Mouse (Mus musculus) layer of hippocampus, postnatal 14 days (tissue): ENCODE measurements at regions not wholly inside any gene's neighbourhood (a gene's known extent, or its start where the extent isn't known, plus 50 kb on each side); places are given as distances from the start of the nearest gene placed in this dataset.
"Not testable (repeated sequence)": the region's sequence is repeated elsewhere in the genome, so short reads cannot be mapped to it uniquely, and the experiment has no call there.

ENCODE experiments used
- DNase-seq, 2 experiments: peaks; one replicate each; pipeline ENCODE4 v3.0.0; 2021 to 2022; ENCODE audit warnings: low spot score in 2 of 2, mixed read lengths in 1 of 2

DNA sequence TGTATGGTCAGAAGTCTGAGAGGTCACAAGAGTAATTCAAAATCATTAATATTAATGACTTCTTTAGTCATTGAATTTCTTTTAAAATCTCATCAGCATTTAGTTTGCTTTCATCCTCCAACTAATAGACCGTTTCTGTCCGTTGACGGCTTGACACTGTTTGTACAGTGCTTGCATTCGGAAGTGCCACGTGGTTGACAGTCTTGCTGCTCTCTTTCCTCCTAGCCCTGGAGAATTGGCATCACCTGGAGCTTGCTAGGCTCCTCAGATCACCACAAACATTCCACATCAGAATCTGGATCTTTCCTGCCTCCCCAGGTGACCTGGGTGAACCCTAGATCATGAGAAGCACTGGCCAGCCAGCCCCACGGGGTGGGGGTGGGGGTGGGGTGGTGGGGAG, 192.3 kb upstream of the Ccdc54 start:
- no peak for DNase-seq

DNA sequence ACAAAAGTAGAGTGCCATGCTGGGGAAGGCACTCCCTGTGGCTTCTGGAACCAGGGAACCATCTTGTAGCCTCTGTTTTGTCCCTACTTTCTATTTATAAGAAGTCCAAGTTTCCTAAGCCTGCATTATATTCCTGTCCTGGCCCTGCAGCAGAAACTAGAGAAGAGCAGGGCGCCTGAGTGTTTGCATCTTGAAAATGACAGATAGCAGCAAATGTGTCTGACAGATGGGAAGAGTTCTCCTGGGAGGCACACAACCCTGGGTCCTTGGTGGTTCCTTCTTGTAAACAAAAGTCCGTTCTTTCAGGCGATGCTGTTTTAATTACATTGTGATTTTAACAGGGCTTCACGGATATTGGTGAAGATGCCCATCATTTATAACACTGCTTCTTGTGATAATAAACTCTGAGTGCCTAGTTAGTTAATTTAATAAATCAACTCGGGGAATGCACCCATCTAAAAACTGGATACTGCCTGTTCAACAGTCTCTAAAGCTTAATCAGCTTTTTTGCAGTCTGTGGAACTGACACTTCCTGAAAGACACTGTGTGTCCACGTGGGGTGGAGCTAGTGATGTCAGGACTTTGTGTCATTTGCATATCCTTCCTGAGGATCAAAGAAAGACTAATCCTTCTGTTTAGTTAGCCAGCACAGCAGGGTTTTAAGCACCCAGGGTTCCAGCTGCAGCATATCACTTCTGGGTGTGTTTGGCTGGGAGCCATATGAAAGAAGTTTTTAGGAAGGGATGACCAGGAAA, 188.3 kb upstream of the Ccdc54 start:
- no peak for DNase-seq

DNA sequence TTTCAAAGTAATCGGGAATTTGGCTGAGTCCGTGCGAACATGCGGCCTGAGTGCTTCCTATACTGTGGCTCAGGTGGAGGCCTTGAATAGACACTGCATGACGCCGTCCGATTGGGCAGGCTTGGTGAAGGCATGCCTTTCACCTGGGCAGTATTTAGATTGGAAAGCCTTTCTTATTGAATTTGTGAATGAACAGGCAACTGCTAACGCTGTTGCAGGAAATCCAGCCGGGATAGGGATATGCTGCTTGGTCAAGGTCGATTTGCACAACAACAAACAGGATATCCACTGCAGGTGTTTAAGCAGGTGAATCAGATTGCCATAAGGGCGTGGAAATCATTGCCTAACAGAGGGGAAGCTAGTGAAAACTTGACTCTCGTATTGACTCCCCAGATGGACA, 183.7 kb upstream of the Ccdc54 start:
- DNase-seq, result not testable (repeated sequence)

DNA sequence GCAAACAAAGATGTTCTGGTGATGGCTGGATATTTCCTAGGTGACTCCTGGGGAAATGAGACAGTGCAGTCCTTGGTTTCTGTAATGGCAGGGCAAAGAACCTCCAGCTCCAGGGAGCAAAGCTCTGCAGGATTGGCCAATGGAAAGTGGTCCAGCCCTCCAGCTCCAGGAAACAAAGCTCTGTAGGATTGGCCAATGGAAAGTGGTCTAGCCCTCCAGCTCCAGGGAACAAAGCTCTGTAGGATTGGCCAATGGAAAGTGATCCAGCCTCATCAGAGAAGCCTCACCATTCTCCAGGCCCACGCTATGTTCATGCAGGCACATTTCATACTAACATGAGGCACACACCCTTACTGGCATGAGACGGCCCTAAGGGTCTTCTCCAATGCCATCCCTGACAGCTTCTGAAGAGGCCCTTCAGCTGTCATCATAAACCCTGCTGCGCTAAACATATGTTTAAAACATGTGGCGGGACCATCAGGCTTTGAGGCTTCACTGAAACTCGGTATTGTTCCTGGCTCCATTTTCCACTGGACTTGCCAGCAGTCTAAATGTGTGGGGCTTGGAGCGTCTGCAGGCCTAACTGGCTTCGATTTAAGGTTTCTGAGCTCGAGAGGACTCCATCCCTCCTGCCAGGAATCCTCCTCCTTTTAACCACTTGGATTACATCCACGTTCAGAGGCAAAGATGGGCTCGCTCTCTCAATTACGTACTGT, 175.3 kb upstream of the Ccdc54 start:
- peak; percentile 29 to 67 for DNase-seq

DNA sequence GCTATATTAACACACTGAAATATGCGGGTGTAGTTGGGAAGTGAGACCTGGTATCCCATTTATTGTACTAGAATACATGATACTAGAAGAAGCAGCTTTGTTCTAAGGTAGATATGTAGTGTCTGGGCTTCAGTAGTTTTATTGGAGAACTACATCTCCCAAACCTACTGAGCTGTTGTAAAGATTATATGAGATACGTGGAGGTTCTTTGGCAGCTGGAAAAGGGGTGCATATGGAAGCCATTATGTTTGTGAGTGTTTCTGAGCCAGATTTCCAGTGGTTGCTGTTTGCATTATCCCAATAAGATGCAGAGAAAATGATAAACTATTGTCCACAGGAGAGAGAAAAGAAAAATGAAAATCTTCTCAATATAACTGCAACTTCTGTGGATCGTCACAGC, 171.1 kb upstream of the Ccdc54 start:
- DNase-seq, result no peak

DNA sequence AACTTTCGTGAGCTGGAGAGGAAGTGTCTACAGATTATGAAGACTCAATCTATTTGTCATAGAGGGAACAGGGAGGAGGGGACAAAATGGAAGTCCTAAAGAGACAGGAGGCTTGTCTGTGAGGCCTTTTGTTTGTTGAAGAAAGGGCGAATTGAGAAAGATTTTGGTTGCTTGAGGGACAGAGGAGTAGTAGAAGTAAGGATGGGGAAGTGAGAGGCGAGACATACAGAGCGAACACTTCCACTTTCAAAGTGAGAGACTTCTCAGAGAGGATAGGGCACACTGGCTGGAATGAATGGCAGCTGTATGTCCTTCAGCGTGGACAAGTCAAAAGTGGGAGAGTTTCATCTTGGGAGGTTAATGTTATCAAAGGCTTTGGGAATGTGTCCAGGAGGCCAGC, 169.0 kb upstream of the Ccdc54 start:
- DNase-seq, result no peak

DNA sequence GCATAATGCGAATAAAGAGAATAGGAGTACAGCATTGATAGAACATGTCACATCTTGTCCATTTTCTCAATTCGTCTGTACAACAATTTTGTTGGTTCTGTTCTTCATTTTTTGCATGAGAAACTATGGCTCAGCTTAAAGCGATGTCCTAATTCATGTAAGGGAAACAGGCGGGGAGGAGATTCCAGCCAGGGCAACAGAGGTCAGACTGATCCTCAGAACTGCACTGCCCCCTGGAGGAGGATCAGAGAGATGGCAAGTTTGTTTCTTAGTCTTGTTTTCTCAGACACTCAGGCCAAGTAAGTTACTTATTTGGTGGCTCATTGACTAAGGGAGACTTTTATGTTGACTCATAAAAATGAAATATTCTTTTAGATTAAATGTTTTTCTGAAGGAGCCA, 165.7 kb upstream of the Ccdc54 start:
- no peak for DNase-seq

DNA sequence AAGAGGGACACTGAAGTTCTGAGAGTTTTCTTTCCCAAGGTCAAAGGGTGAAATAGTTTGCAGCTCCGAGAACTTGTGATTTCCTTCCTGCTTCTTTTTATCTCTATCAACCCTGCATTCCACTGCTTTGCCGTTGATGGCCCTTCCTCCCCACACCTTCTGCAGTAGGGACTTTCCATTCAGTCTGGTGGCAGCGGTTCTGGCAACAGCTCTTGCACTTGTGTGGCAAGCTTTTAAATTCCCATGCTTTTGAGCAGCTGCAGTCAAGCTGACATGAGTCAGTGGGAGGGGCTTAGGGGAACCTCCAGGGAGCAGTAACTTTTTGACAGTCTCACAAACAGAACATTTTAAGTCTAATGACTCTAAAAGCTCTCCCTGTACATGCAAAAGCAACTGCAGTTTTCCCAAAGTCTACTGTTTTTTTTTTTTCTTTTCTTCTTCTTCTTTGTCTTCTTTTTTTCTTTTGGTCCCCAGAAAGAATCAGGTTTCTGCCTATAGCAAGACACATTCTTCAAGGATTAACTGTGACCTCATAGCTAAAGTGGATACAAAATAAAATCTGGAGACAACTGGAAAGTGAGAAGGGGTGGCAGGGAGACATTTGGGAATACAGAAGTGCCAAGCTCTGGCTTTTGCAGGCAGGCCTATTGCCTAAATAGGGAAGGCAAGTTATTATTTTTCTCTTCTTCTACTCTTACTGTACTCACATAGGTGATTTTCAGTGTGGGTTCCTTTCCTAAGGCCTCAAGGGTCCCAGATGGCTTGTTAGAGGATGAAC, 162.8 kb upstream of the Ccdc54 start:
- no peak for DNase-seq

DNA sequence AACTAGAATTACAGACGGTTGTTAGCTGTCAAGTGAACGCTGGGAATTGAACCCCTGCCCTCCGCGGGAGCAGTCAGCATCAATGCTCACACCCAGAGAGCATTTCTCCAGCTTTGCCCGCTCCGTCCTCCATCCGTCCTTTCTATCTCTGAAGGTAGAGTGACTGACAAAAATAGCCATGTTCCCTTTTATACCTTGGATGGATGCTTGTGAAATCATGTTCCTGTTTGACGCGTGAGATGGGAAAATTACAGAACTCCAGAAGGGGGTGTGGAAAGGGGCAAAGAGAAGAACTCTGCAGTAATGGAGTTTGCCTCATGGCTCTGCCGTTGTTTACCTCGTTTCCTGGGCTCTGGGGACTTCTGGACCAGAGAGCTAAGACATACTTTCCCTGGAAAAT, 162.1 kb upstream of the Ccdc54 start:
- no peak for DNase-seq

DNA sequence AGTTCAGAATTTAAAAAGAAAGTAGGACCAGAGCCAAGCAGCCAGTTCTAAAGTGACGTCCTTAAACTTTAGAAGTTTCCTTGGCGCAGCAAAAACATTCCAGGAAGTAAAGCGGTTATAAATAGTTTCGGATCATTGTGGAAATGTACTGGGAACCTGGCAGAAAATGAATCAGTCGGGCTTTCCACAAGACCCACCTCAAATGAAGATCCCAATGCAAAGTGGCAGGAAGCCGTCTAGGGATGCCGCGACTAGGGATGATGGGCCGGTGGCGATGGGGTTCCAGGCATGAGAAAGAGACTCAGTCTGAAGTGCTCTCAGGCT, 161.3 kb upstream of the Ccdc54 start:
- no peak for DNase-seq

DNA sequence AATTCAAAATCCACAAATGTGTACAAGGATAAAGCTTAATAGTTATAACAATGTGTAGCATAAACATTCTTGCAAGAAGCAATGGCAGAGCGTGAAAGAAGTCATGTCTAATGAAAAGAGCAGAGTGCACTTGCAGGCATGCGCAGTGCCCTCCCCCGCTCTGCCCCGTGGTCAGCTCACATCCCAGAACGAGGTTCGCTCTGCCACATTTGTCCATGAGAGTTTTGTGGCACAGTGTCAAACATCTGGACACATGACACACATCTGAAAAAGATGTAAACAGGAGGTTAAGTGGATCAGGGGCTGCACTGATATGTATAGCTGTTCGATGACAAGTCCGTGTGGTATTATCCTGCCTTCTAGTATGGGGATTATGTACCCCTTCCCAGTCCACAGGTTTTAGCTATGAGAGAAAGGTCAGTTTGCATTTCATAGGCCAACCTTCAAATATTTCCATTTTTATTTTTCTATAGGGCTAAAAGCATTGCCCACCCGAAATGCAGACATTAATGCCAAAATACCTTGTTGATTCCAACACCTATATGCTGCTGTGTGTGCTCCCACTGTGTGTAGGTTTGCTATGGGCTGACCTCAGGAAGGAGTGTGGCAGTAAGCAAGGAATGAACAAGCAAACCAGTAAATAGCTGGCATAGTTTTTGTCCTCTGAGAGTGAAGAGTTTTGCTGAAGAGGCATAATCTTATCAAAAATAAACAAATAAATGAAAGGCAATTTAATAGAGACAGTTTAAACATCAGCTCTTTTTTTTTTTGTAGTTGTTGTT, 160.7 kb upstream of the Ccdc54 start:
- DNase-seq, result no peak

DNA sequence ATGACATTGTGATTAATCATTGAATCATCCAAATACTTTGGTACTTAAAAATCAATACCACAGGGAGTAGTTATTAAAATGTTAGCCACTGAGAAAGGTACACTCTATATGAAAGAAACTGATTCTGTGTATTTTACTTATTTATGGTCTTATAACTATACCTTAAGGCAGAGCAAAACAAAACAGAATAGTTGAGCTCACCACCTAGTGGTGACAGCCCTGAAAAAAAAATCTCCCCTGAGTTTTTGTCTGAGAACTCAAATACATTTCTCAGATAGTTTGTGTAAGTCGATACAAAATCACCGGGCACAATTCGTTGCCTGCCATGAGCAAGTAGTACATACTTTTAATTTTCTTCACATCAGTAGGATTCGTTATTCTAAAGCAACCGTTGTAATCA, 156.7 kb upstream of the Ccdc54 start:
- no peak for DNase-seq

DNA sequence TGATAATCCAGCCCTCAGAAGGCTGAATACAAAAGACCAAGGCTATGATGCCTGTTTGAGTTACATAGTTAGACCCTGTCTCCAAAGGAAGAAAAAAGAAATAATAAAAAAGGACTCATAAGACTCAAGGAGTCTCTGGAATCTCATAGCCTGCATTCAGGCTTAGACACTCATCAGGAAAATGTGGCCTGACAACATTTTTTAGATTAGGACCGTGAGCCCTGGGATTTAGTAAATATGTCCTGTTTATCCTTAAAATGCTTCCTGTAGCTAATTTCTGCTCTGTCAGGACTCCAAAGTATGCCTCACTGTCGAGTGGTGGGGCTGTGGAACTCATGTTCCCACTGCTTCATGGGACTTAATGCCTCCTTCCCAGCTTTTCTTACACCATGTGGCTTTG, 154.8 kb upstream of the Ccdc54 start:
- DNase-seq, result no peak

DNA sequence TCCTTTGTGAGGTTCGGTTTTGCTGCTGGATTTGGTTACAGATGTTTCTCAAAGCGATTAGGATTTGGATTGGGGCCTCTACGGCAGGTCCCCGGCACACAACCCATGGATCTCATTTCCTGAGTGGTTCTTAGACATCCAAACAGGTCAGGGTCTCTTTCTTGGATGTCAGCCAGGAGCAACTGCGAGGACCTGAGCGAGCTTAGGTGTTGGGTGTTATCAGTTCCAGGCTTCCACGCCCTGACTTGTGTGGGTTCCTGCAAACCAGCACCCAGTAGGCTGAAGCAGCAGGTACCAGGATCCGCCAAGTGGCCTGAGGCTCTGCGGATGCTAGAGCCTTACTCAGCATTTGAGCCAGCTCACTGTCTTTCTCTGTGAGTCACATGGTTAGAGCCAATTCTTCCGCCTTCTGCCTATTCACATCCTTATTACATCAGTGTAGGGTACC, 146.5 kb upstream of the Ccdc54 start:
- no peak for DNase-seq

DNA sequence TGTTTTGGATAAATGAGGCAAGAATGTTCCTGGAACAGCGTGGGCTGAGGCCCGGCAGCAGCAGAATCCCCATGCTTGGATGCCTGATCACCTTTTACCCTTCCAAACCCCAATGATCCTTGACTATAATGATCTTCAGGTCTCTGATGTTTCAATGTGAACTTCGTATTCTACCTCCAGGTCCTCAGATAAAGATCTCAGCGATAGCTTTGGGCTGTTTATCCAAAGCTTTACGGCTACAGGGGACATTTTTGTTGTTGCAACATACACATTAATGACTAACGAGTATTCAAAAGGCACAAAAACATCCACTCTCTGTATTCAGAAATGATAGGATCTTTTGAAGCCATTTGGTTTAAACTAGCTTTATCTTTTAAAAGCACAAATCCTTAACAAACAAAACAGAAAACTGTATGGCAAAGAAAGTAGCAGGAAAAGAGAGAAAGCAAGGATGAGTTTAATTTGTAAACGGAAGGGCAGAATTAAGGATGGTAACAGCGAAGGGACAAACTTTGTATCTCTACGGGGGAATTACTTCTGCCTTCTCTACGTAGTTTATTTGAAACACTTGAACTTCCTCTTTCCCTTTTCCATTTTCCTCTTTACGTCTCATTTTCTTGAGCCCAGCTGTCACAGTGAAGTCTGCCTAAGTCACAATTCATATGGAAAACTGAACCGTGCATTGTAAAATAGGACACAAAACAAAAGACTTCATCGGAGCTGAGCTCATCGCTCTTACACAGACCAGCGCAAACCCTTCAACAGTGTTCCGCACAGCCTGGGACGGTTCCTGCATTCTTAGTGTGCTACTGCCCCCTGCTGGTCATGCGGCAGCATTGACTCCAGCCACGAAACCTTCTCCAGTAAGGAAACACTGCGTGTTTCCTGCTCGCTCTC, 145.4 kb upstream of the Ccdc54 start:
- DNase-seq, result peak; percentile 88 to 94

DNA sequence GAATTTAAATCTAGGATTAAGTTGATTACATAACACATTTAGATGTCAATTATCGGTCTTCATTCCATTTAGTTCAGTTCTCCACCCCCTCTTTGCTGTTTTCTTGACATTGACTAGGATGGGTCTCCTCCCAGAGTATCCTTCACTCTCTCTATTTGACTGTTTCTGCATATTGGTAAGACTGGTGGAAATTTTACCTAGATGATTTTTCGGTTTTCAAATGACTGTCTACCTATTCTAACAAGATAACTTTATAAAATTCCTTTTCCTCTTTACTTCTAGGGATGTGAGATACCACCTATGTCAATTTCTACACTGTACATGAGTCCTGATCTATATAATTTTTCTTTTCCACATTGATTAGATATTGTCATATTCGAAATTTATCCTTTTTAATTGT, 142.4 kb upstream of the Ccdc54 start:
- no peak for DNase-seq

DNA sequence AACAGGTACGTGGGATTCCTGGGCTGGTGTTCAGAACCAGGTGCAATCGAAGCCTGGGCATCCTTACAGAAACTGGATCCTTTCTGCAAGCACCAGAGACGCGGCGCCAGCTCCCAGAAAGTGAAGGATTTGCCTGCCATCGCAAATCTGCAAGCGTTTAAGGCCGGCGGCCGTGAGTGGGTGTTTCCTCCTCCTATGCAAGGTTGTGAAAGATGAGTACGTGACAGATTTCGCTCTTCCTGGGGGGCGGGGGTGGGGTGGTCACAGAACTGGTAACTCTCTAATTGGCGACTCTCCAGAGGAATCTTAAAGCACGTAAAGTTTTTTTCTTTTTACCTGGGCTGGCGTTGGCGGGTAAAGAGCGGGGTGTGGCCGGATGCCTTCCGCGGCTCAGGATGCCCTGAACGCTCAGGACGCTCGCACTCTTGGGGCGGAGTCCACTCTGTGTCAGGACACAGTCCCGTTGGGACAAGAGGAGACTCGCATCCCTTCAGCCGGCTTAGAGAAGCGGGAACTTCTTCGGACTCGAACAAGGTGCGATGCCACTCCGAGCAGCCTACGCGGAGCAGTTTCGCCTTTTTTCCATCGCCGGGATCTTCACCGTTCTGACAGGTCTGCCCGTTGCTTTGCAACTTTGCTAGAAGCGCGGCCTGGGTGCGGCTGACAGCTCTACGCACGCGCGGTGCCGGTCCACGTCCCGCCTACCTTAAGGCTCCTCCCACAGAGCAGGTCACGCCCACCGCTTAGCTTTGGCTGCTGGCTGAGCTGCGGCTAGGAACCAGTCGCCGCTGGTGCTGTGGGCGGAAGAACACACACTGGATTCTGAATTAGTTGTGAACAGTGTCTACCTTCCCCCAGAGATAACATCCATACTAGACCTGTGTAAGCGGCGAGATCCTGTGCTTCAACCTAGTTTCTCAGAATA, 141.4 kb upstream of the Ccdc54 start:
- peak; percentile 76 to 84 for DNase-seq

DNA sequence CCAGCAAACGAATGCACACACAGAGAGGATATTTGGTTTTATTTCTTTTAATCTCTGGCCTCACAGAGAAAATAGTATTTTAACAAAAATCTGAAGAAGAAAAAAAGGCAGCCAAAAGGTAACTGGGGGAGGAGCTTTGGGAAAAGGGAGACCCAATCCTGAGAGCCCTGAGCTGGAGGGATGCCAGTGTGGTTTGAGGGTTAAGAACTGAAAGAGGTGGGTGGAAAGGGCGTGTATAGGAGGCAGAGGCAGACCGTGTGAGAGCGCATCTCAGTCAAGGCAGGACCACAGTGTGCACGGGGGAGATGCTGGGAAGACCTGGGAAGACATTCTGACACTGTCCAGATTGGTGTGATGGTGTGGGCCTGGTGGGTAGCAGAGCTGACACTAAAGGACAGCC, 138.4 kb upstream of the Ccdc54 start:
- no peak for DNase-seq

DNA sequence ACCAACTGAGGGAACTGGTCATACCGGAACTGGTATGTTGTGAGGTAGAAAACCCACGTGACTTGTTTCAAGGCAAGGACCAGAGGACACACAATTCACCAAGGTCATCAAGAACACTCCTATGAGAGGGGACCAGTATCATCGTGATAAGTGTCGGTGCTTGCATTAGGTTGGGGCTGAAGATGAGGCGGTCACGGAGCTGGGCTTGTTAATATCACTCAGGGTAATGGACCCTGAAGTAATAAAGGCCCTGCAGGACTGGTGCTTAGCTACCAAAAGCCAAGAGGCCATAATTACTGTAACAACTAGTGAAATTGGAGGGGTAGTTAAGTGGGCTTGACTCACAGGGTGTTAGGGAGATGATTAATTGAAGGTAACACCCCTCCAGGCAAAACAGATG, 132.2 kb upstream of the Ccdc54 start:
- DNase-seq, result no peak
